Mouse (Mus musculus): ENCODE data around the gene Bag6. TPM values are rescaled to one million over a fixed set of nuclear protein-coding genes. Genes with fewer than 3 reads are reported as not detected.
"Not testable (repeated sequence)": the region's sequence is repeated elsewhere in the genome, so short reads cannot be mapped to it uniquely, and the experiment has no call there.

Gene Bag6
- polyA plus RNA-seq, 1 experiment from 2014 or later = 46.4 TPM

DNA sequence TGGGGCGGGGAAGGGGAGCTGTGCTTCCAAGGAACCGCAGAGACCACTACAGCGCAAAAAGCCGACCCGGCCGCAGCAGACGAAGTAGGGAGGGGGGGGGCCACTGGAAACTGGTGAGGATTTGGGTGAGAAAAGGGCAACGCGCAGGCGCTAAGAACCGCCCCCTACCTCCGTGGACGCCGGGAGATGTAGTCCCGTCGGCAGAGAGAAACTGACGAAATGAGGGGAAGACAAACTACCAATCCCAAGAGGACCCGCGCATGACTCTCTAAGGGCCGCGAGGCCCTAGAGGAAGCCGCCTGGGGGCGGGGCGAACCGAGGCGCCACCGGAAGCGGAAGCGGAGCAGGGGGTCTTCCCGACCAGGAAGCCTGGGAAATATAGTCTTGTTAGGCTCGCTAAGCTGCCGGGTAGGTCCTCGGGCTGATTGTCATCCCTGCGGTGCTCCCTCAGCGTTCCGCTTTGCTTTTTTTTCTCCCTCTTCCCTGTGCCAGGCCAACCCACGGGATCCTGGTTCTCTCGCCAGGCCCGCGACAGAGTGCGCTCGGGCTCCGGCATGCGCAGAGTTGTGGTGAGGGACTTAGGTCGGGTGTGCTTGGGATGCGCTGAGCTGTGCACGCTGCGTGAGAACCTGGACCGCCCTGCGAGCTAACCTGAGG, 13.7 kb upstream of the Bag6 start, which contains the start of gene Gpank1:
TSS of gene Gpank1 (plus strand) at position 313 of the 657 bp plus-strand sequence.
- Histone ChIP-seq H3K9me3 (no peaks in the 10 kb centered on the region), H3K9ac (peak within 1 kb of the TSS; percentile 84), H3K36me3 (peaks cover 20% of the 10 kb centered on the region), H3K4me2 (replicated peaks) (peak within 1 kb of the TSS; percentile 94), H3K4me3 (replicated peaks) (peak within 1 kb of the TSS; percentile 68), H3K27me3 (replicated peaks) (no peaks in the 10 kb centered on the region), H3K4me1 (replicated peaks) (peaks cover 21% of the 10 kb centered on the region), H3K27ac (peak within 1 kb of the TSS; percentile 89)
- WGBS = under 1% methylated on average over 50 of the region's 50 CpGs
- peak; percentile 95 for ATAC-seq

DNA sequence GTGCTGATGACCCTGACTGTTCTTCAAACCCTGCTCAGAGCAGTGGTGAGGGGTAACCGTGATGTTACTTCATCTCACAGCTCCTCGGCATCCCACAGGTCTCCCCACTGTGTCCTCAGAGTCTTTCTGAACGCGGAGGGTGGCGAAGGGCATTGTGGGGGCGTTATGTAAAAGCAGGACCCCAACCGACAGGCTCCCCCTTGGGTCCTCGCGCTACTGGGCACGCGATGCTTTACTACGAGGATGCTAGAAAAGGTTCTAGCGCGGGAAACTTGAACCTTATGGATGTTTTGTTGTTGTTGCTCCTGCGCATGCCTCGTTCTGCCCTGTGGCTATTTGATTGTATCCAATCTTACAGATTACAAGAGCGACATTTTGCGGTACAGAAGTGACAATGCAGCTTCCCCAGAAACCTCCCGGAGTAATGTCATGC, 13.1 kb upstream of the Bag6 start, which contains the start of gene Csnk2b:
TSS of gene Csnk2b (minus strand) at position 183 of the 433 bp plus-strand sequence.
- peak within 1 kb of the TSS; percentile 94 for H3K4me2 ChIP-seq (replicated peaks)
- no peak for ATAC-seq
- H3K36me3 ChIP-seq = peaks cover 18% of the 10 kb centered on the region
- peak within 1 kb of the TSS; percentile 84 for H3K9ac ChIP-seq
- H3K27me3 ChIP-seq (replicated peaks) = no peaks in the 10 kb centered on the region
- peaks cover 25% of the 10 kb centered on the region for H3K4me1 ChIP-seq (replicated peaks)
- H3K4me3 ChIP-seq (replicated peaks) = peak within 1 kb of the TSS; percentile 68
- peak within 1 kb of the TSS; percentile 89 for H3K27ac ChIP-seq
- under 1% methylated on average over 19 of the region's 19 CpGs for WGBS
- H3K9me3 ChIP-seq = no peaks in the 10 kb centered on the region

GRCm38 (mm10) chr17:35123287-35123686, 11.7 kb upstream of the Bag6 start:
- H3K27ac ChIP-seq; H3K27me3 ChIP-seq (replicated peaks); H3K4me3 ChIP-seq (replicated peaks); ATAC-seq; H3K9me3 ChIP-seq; H3K4me2 ChIP-seq (replicated peaks); H3K9ac ChIP-seq: not testable (repeated sequence)
- Histone ChIP-seq H3K4me1 (replicated peaks) (peaks cover 35% of the 10 kb centered on the region), H3K36me3 (peaks cover 12% of the 10 kb centered on the region)
- 95% methylated on average over 9 of the region's 9 CpGs for WGBS

DNA sequence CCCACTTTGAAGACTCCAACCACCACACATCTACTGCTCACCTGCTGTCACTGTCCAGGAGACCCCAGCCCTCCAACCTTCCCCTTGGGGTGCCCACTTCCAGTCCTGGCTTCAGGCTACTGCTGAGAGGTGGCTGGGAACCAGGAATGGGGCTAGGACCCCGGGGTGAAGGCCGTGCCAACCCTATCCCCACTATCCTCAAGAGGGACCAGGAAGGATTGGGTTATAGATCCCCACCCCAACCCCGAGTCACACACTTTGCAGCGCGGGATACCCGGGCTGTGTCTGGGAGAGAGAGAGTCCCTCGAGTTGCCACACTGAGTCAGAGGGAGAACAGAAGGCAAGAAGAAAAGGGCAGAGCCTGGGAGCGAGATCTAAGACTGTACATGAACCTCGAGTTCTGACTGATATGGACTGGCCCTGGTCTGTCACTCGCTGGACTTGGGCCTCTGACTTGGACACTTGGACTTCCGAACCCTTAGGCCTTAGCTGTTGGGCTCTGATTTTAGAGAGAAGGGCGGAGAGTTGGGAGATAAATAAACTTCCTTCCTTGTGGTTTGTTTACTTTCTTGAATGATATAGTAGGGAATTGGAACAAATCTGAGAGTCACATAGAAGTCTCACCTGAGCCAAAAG, 10.6 kb upstream of the Bag6 start:
- ATAC-seq; H3K27me3 ChIP-seq (replicated peaks); H3K9ac ChIP-seq; H3K9me3 ChIP-seq; H3K36me3 ChIP-seq; H3K4me2 ChIP-seq (replicated peaks); H3K4me3 ChIP-seq (replicated peaks): not testable (repeated sequence)
- 83% methylated on average over 12 of the region's 12 CpGs for WGBS
- Histone ChIP-seq H3K27ac (0 out of 2 replicates have a peak overlapping the region, but pooled peaks have one; percentile 78), H3K4me1 (replicated peaks) (peaks cover 35% of the 10 kb centered on the region)

- Histone ChIP-seq H3K27ac (peak overlapping the region; percentile 78), H3K4me3 (replicated peaks) (no peak overlapping the region), H3K27me3 (replicated peaks) (no peaks in the 10 kb centered on the region), H3K9me3 (no peaks in the 10 kb centered on the region), H3K9ac (0 out of 2 replicates have a peak overlapping the region, but pooled peaks have one; percentile 57), H3K4me2 (replicated peaks) (peak overlapping the region; percentile 79), H3K4me1 (replicated peaks) (peaks cover 30% of the 10 kb centered on the region), H3K36me3 (0 out of 2 replicates have a peak, but pooled peaks cover 3% of the 10 kb centered on the region)
- WGBS = 85% methylated on average over 1 of the region's 1 CpGs
- no peak for ATAC-seq
Measured at GRCm38 (mm10) chr17:35125081-35125480, 9.9 kb upstream of the Bag6 start.

- H3K9me3 ChIP-seq = no peaks in the 10 kb centered on the region
- H3K4me2 ChIP-seq (replicated peaks) = peak overlapping the region; percentile 79
- no peaks in the 10 kb centered on the region for H3K27me3 ChIP-seq (replicated peaks)
- 0 out of 2 replicates have a peak, but pooled peaks cover 3% of the 10 kb centered on the region for H3K36me3 ChIP-seq
- peak overlapping the region; percentile 56 for H3K4me3 ChIP-seq (replicated peaks)
- H3K9ac ChIP-seq = peak overlapping the region; percentile 57
- WGBS = 23% methylated on average over 6 of the region's 6 CpGs
- ATAC-seq = no peak
- H3K4me1 ChIP-seq (replicated peaks) = peaks cover 27% of the 10 kb centered on the region
- H3K27ac ChIP-seq = peak overlapping the region; percentile 78
Measured at GRCm38 (mm10) chr17:35125578-35125977, 9.4 kb upstream of the Bag6 start.

GRCm38 (mm10) chr17:35126206-35126611, 8.8 kb upstream of the Bag6 start, which contains the start of gene D17H6S53E:
TSS of gene D17H6S53E (plus strand) at chr17:35126373.
- WGBS = under 1% methylated on average over 36 of the region's 36 CpGs
- Histone ChIP-seq H3K4me2 (replicated peaks) (peak within 1 kb of the TSS; percentile 79), H3K27ac (peak within 1 kb of the TSS; percentile 78), H3K27me3 (replicated peaks) (no peaks in the 10 kb centered on the region), H3K36me3 (0 out of 2 replicates have a peak, but pooled peaks cover 3% of the 10 kb centered on the region), H3K4me1 (replicated peaks) (peaks cover 27% of the 10 kb centered on the region), H3K9ac (peak within 1 kb of the TSS; percentile 57), H3K4me3 (replicated peaks) (peak within 1 kb of the TSS; percentile 56), H3K9me3 (no peaks in the 10 kb centered on the region)
- peak; percentile 73 for ATAC-seq

DNA sequence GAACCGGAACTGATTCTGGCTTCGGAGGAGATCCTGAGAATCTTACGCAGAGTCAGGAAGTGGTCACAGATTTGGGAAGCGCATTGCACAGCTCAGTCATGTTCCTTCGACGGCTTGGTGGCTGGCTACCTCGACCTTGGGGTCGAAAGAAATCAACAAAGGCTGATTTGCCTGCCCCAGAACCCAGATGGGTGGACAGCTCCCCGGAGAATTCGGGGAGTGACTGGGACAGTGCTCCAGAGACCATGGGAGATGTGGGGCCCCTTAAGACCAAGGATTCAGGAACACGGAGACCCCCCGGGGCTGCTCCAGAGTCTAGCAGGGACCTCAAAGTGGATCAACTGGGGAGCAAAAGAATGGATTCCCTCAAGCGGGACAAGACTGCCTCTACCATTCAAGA, 8.0 kb upstream of the Bag6 start:
- ATAC-seq = no peak
- no peaks in the 10 kb centered on the region for H3K27me3 ChIP-seq (replicated peaks)
- H3K4me3 ChIP-seq (replicated peaks) = peak overlapping the region; percentile 56
- peak overlapping the region; percentile 57 for H3K9ac ChIP-seq
- H3K27ac ChIP-seq = 0 out of 2 replicates have a peak overlapping the region, but pooled peaks have one; percentile 78
- H3K4me1 ChIP-seq (replicated peaks) = peaks cover 27% of the 10 kb centered on the region
- no peaks in the 10 kb centered on the region for H3K9me3 ChIP-seq
- 0 out of 2 replicates have a peak, but pooled peaks cover 3% of the 10 kb centered on the region for H3K36me3 ChIP-seq
- H3K4me2 ChIP-seq (replicated peaks) = peak overlapping the region; percentile 79
- WGBS = 59% methylated on average over 13 of the region's 13 CpGs

DNA sequence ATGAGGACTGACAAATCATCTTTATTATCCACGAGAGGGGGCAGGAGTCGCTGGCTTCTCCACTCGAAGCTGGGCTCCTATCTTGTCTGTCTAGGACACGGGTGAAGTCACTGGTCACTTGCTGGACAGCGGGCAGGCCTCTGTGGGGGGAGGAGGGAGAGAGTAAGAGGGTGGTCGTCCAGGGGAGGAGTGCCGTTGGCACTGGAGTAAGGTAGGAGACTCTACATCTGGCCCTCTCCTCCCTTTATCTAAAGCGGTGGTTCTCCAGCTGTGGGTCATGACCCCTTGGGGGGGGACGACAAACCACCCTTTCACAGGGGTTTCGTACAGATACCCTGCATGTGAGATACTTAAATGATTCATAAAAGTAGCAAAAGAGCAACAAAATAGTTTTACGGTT, 6.0 kb upstream of the Bag6 start:
- H3K4me1 ChIP-seq (replicated peaks) = peaks cover 24% of the 10 kb centered on the region
- no peak overlapping the region for H3K27ac ChIP-seq
- H3K9ac ChIP-seq = no peak overlapping the region
- 0 out of 2 replicates have a peak, but pooled peaks cover 3% of the 10 kb centered on the region for H3K36me3 ChIP-seq
- no peaks in the 10 kb centered on the region for H3K9me3 ChIP-seq
- 72% methylated on average over 11 of the region's 11 CpGs for WGBS
- no peaks in the 10 kb centered on the region for H3K27me3 ChIP-seq (replicated peaks)
- ATAC-seq = no peak
- H3K4me3 ChIP-seq (replicated peaks) = no peak overlapping the region
- no peak overlapping the region for H3K4me2 ChIP-seq (replicated peaks)

- 0 out of 2 replicates have a peak, but pooled peaks cover 3% of the 10 kb centered on the region for H3K36me3 ChIP-seq
- 85% methylated on average over 8 of the region's 8 CpGs for WGBS
- no peaks in the 10 kb centered on the region for H3K9me3 ChIP-seq
- H3K9ac ChIP-seq = no peak overlapping the region
- no peak for ATAC-seq
- peaks cover 14% of the 10 kb centered on the region for H3K4me1 ChIP-seq (replicated peaks)
- no peak overlapping the region for H3K4me2 ChIP-seq (replicated peaks)
- no peaks in the 10 kb centered on the region for H3K27me3 ChIP-seq (replicated peaks)
- no peak overlapping the region for H3K27ac ChIP-seq
- no peak overlapping the region for H3K4me3 ChIP-seq (replicated peaks)
Measured at GRCm38 (mm10) chr17:35131038-35131437, 3.9 kb upstream of the Bag6 start.

DNA sequence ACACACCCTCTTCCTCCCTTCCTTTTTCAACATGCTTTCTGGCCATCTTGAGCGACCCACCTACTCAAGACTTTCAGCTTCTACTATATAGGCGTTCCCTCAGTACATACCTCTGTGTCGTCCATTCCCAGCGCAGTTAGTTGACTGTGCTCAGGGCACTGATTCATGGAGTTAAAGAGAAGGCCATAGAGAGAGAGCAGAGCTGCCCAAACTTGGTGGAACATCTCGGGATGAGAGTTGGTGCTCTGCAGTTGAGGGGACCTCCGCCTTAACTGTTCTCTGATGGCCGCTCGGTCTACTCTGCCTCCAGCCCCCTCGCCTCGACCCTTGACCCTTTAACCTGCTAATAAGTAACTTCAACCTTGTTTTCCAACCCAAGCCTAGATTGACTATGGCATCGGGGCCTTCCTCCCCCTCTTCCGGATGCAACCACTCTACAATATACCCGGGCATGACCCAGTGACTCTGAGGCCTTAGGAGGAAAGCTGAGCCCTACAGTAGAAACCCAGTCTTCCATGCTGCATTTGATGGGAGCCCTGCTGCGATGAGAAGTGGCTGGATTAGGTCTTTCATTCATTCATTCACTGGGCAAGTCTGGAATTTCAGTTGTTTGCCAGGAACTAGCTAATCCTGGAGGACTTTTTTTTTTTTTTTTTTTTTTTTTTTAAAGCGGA, 3.3 kb upstream of the Bag6 start, which contains the start of gene Apom:
TSS of gene Apom (minus strand) at position 551 of the 674 bp plus-strand sequence.
- Histone ChIP-seq H3K4me3 (replicated peaks) (no peak within 1 kb of the TSS), H3K27me3 (replicated peaks) (no peaks in the 10 kb centered on the region), H3K4me1 (replicated peaks) (peaks cover 18% of the 10 kb centered on the region), H3K9me3 (no peaks in the 10 kb centered on the region), H3K9ac (no peak within 1 kb of the TSS), H3K27ac (no peak within 1 kb of the TSS), H3K36me3 (0 out of 2 replicates have a peak, but pooled peaks cover 3% of the 10 kb centered on the region), H3K4me2 (replicated peaks) (no peak within 1 kb of the TSS)
- ATAC-seq = no peak
- 69% methylated on average over 15 of the region's 15 CpGs for WGBS

DNA sequence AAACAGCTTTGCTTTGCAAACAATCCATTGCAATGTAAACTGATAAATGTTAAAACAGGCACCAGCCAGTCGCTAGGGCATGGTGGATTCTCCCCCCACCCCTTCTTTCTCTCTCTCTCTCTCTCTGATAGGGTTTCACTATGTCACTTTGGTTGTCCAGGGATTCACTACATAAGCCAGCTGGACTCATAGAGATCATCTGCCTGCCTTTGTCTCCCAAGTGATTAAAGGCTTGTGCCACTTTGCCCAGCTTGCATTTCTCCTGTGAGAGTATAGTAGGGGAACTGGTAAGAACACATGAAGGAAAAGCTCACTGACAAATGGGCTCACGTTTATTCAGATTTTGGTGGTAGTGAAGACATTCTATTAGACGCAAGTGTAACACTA, 2.8 kb upstream of the Bag6 start:
- ATAC-seq = no peak
- H3K9ac ChIP-seq = no peak overlapping the region
- peaks cover 14% of the 10 kb centered on the region for H3K4me1 ChIP-seq (replicated peaks)
- 0 out of 2 replicates have a peak, but pooled peaks cover 3% of the 10 kb centered on the region for H3K36me3 ChIP-seq
- H3K27me3 ChIP-seq (replicated peaks) = no peaks in the 10 kb centered on the region
- H3K27ac ChIP-seq = no peak overlapping the region
- H3K4me3 ChIP-seq (replicated peaks) = no peak overlapping the region
- H3K4me2 ChIP-seq (replicated peaks) = no peak overlapping the region
- WGBS = 64% methylated on average over 3 of the region's 3 CpGs
- no peaks in the 10 kb centered on the region for H3K9me3 ChIP-seq
